Mouse (Mus musculus) T-helper 1 cell (primary cell): ENCODE data around the gene A230050P20Rik.

ENCODE experiments used
- in situ Hi-C: fragments of 300-600 bp; cut with MboI, MseI; formaldehyde crosslinking; loops from one replicate; pipeline ENCODE4 v1.15.1; 2025; ENCODE audit warnings: high pct_unique_total_duplicates

Gene A230050P20Rik

GRCm38 (mm10) chr9:20873521-20873920 is 5.1 kb downstream of the A230050P20Rik start:
- in situ Hi-C loops, result no loop called here

GRCm38 (mm10) chr9:20875021-20875790 is 6.8 kb downstream of the A230050P20Rik start:
- in situ Hi-C loops, result no loop called here

GRCm38 (mm10) chr9:20876318-20877117 is 8.1 kb downstream of the A230050P20Rik start:
- in situ Hi-C loops, result no loop called here

GRCm38 (mm10) chr9:20877118-20878040 is 8.9 kb downstream of the A230050P20Rik start:
- in situ Hi-C loops, result no loop called here

GRCm38 (mm10) chr9:20878041-20878709 is 9.7 kb downstream of the A230050P20Rik start:
- in situ Hi-C loops, result no loop called here

GRCm38 (mm10) chr9:20878710-20879065 is 10.2 kb downstream of the A230050P20Rik start:
- in situ Hi-C loops, result no loop called here

- in situ Hi-C loops, result no loop called here
These were observed 10.8 kb downstream of the A230050P20Rik start, which contains the start of gene Angptl6 for GRCm38 (mm10) chr9:20879097-20879792. TSS of gene Angptl6 (minus strand) at chr9:20879727.

GRCm38 (mm10) chr9:20886563-20886962 is 18.1 kb downstream of the A230050P20Rik start:
- in situ Hi-C loops, result no loop called here

GRCm38 (mm10) chr9:20887191-20887590 is 18.7 kb downstream of the A230050P20Rik start:
- in situ Hi-C loops, result no loop called here

GRCm38 (mm10) chr9:20887704-20888385 is 19.4 kb downstream of the A230050P20Rik start, which contains the start of gene Ppan:
TSS of gene Ppan (plus strand) at chr9:20888175.
- in situ Hi-C loops, result no loop called here

- in situ Hi-C loops, result no loop called here
These were observed 19.9 kb downstream of the A230050P20Rik start for GRCm38 (mm10) chr9:20888386-20888765.

GRCm38 (mm10) chr9:20889185-20890141 is 21.0 kb downstream of the A230050P20Rik start:
- in situ Hi-C loops, result no loop called here

GRCm38 (mm10) chr9:20890411-20890810 is 22.0 kb downstream of the A230050P20Rik start:
- in situ Hi-C loops, result no loop called here

GRCm38 (mm10) chr9:20891339-20892103 is 23.1 kb downstream of the A230050P20Rik start:
- in situ Hi-C loops, result no loop called here

- in situ Hi-C loops, result no loop called here
These were observed 23.7 kb downstream of the A230050P20Rik start for GRCm38 (mm10) chr9:20892104-20892653.

- in situ Hi-C loops, result no loop called here
These were observed 24.6 kb downstream of the A230050P20Rik start for GRCm38 (mm10) chr9:20893069-20893468.

GRCm38 (mm10) chr9:20893590-20894343 is 25.3 kb downstream of the A230050P20Rik start:
- in situ Hi-C loops, result no loop called here
